Mouse (Mus musculus) left cerebral cortex, postnatal 25 days (tissue): ENCODE results near the gene Krt34. TPM values are rescaled to one million over a fixed set of nuclear protein-coding genes. Genes with fewer than 3 reads are reported as not detected.

Experiments
- DNase-seq, 2 experiments: peaks; one replicate each; pipeline ENCODE4 v3.0.0; 2022; ENCODE audit warnings: low spot score in 2 of 2, mixed read lengths in 1 of 2
- intact Hi-C: fragments of 180-260 bp; cut with DNase I; formaldehyde crosslinking; loops from one replicate; pipeline ENCODE4 v1.15.1; 2025
- total RNA-seq, 2 experiments: library from RNA; stranded (reverse); gene quantifications; 2 replicates each; pipeline ENCODE4 v1.2.3; 2021

Gene Krt34
- total RNA-seq, result not detected

DNA sequence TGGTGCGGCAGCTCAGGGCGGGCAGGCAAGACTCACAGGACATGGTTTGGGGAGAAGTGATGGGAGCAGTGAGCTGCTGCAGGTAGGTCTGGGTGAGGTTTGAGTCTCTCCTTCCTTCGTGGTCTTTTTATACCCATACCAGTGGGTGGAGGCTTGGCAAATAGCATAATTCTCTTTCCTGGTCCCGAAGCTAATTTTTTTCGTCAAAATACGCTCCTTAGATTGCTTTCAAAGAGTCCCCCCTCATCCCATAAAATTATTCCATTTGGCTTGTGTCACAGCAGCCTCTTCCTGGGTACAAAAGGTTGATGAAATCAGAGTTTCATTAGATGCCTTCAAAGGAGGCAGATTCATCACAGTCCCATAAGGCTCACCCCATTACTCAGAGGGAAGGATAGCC, at the start of gene Krt34:
Krt34 (minus strand) TSS at position 101 of the 400 bp plus-strand sequence.
- intact Hi-C loops, result no loop called here
- DNase-seq, result no peak

DNA sequence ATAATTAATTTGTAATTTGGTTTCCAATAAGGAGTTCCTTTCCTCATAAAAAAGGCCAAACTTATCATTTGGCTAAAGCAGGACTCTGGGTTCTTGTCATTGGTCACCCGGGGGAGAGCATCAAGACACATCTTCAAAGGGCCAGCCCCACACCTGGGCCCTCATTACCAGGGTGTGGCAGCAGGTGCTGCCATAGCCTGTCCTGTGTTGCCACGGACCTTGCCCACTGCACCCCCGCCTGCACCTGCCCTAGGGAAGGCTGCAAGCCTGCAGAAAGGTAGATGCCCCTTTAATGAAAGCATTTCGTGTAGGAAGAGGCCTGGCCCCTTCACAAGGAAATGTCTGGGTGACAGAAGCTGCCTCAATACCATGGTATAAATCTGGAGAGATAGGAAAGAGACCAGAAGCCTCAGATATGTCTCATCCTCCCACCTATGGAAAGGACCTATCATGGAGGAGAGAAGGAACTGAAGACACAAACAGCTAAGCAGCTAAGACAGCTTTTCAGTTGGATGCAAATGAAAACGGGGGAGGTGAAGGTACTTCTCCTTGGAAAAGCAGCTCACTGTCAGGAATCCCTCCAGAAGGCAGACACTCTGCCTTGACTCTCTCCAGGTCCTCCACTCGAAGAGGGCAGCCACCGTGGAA, 47.1 kb upstream of the Krt34 start:
- DNase-seq, result peak in 1 of 2 experiments; percentile 65
- intact Hi-C loops, result no loop called here

DNA sequence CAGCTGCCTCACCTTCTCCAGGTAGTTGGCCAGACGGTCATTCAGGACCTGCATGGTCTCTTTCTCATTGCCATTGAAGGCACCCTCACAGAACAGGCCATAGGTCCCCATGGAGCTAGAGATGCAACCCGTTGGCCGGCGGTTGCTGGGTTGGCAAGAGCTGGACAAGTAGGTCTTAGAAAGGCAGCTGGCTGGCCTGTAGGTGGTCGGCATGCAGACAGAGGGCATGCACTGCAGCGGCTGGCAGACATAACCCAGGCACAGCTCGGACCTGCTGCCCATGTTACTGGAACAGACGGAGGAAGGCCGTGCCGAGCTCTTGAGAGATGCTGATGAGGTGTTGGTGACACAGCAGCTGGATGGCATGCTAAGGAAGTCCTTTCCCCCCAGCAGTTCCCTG, 46.5 kb upstream of the Krt34 start, which contains the start of gene Krt32:
Krt32 (minus strand) TSS at position 366 of the 400 bp plus-strand sequence.
- DNase-seq, result no peak
- intact Hi-C loops, result no loop called here

DNA sequence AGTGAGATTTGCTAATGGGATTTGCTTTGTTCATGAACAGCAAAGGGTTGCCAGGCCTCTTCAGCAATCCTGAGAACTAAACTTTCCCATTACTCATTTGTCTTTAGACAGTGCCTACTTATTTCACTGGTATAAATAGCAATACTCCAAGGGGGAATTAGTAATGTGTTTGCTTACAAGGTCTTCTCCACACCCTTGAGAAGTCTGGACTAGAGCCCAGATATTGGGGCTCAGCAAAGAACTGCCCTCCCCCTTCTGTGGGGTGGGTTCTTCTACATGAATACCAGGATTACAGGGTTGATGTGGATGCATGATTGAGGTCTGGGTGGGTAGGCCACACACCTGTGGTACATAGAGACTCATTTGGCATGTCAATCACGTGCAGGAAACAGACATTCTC, 32.5 kb upstream of the Krt34 start:
- DNase-seq, result no peak
- intact Hi-C loops, result no loop called here

DNA sequence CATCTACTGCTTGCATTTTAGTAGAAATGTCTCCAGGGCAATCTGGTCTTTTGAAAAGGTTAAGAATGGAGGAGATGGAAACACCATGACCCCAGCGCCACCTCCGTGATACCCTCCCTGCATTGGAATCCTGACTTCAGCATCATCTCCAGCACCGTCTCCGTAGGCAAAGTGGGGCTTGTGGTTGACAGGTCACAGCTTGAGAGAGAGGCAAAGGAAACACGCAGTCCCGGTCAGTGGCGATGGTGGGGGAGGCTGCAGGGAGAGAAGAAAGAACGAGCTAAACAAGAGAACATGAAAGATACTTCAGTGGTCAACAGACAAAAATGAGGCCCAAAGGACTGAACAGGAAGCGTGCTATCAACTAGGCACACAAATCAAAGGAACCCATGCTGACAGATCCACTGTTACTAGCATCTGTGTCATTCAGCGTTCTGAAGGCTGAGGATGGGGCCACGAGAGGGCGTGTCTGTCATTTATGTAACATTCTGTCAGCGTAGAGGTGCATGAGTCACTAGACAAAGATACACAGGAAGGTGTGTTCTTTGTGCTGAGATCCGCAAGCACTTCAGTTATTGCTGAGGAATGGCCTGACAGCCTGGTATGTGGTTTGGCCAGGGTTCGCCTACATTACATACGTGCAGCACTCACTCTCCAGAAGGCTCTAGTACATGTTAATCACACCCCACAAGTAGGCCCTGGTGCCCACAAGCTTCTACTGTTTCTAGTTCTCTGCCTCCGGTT, 26.1 kb upstream of the Krt34 start:
- intact Hi-C loops, result no loop called here

DNA sequence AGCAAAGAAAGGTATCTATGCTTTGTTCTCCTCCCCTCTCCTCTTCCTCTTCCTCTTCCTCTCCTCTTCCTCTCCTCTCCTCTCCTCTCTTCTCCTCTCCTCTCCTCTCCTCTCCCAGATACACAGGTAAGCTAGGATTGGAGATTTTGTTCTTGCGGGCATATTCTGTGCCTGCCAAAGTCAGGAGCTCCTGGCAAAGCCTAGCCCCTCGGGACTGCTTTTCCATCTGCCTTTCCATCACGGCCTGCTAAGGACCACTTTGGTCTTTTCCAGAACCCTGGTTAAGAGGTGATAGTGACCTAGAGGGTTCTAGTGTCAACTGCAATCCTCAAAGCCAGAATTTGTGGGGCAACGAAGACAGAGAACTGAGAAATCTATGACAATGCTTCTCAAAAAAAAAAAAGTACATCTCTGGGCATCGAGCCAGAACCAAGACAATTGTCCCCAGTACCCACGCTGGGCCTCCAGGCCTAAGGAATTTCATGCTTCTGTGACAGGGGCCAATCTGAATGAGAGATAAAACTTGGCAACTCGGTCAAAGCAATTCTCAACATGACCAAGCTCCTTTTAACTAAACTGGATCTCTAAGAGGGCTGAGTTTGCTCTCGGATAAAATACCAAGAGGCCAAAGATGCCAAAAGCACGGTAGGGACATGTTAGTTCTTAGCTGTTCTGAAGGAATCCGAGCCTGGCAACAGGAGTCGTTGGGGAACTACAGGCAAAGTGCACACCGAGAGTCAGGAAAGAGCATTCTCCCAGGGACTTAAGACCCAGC, 25.1 kb upstream of the Krt34 start:
- intact Hi-C loops, result no loop called here

More for the DNA sequence above, 26.1 kb upstream of the Krt34 start:
- DNase-seq, result no peak

DNA sequence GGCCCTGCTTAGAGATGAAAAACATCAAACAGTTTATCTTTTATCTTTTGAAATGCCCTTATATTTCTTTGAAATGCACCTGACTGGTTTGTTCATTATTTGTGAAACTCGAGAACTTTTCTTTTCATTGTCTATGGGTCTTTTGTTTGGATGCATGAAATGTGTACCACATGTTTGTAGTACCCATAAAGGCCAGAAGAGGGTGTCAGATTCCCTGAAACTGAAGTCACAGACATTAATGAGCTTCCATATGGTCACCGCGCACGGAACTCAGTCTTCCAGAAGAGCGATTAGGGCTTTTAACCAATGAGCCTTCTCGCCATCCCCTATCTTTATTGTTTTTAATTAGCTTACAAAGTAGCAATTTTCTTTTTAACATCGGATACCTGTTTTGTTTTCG, 17.5 kb upstream of the Krt34 start:
- DNase-seq, result no peak
- intact Hi-C loops, result no loop called here

More for the DNA sequence above, 25.1 kb upstream of the Krt34 start:
- DNase-seq, result no peak

DNA sequence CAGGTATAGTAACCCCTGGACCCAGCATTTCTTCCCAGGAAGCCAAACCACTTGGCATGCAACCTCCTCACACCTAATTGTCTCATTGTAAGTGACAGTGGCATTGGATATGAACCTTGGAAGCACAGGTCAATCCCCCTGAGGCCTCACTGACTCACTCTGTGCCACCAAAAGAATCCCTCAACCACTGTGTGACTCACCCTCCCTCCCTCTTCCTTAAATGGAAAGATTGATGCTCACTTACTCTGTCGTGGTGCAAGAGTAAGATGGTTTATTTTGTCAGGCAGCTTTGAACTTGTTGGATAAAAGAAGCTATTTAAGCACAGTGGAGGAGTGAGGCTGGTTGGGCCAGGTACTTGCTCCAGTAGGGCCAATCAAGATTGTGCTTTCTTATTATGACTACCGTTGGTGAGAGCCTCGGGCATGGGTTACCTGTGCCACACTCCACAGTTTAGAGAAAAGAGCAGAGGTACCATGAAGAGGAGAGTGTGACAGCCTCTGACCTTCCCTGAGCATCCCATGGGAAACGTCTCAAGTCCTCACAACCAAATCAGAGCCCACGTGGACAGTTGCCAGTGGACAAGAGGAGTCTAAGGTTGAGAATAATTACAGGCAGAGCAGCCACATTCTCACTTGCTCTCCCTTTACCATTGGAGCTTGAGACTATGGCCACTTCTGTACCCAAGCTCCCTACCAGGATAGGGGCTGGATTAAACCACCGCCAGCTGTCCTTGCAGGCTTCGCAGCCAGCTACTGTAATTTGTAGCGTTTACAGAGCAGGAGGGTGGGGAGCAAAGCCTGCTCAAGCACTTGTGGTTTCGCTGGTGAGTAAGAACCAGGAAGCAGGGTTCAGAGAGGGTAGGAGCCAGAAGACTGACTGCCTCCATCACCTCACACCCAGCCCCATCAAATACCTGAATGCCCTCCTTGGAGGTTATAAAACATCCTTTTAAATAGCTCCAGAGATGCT, 14.6 kb upstream of the Krt34 start:
- intact Hi-C loops, result no loop called here

DNA sequence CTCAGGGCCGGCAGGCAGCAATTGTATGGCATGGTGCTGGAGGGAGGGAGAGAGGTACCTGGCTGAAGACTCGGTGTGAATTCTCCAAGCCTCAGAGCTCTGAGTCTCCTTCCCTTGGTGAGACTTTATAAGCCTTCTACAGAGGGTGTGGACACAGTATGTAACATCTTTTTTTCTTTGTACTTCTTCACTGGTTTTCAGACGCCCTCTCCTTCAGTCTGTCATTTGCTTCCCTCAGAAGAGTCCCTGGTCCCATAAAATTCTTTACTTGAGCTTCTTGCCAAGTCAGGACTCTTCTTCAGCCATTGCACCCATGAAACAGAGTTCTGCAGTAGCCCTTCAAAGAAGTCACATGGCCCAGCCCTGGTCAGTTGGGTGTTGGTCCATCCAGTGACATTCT, 9.1 kb upstream of the Krt34 start, which contains the start of gene Krt31:
Krt31 (minus strand) TSS at position 101 of the 400 bp plus-strand sequence.
- intact Hi-C loops, result no loop called here
- no peak for DNase-seq

More for the DNA sequence above, 14.6 kb upstream of the Krt34 start:
- DNase-seq, result no peak

DNA sequence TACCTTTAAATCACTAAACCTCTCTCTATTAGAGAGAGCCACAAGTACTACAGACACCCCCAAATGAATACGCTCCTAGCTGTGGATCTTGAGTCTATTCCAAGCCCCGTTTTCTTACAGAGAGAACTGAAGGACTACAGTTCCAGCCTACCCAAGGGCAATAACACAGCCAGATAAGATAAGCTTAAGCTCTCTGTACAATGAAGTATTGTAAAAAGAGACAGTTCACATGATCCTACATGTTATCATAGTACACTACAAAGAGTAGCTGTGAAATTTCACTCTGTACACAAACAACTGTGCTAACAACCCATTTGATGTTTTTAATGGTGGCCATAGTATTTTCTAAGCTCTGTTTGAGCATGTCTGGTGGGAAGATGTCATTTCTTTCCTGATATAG, 5.8 kb upstream of the Krt34 start:
- intact Hi-C loops, result no loop called here
- DNase-seq, result no peak

GRCm38 (mm10) chr11:100046303-100046866, 5.0 kb upstream of the Krt34 start:
- DNase-seq, result peak in 1 of 2 experiments; percentile 19
- intact Hi-C loops, result no loop called here

- intact Hi-C loops, result no loop called here
- DNase-seq, result no peak
Observed at GRCm38 (mm10) chr11:100029768-100030167, 11.6 kb downstream of the Krt34 start, which contains the start of gene Krt33b. Gene Krt33b (minus strand): TSS chr11:100029868.

- peak in 1 of 2 experiments; percentile 64 for DNase-seq
- intact Hi-C loops, result no loop called here
Observed at GRCm38 (mm10) chr11:100021438-100021837, 19.9 kb downstream of the Krt34 start.

DNA sequence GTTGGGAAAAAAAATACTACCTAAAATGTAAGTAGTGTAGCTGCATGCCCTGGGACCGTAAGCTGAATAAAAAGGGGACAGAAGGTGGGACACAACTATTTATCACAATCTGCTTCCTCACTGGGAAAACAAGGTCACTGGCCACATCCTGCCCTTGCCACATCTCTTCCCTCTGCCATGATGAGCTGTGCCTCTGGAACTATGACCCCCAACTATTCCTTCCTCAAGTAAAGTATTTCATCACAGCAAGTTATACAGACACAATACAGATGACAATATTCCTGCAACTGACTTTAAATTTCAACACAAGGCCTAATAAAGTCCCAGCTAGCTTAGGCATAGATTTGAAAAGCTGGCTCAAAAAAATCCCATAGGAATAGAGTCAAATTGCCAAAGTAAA, 21.9 kb downstream of the Krt34 start:
- intact Hi-C loops, result no loop called here
- no peak for DNase-seq

DNA sequence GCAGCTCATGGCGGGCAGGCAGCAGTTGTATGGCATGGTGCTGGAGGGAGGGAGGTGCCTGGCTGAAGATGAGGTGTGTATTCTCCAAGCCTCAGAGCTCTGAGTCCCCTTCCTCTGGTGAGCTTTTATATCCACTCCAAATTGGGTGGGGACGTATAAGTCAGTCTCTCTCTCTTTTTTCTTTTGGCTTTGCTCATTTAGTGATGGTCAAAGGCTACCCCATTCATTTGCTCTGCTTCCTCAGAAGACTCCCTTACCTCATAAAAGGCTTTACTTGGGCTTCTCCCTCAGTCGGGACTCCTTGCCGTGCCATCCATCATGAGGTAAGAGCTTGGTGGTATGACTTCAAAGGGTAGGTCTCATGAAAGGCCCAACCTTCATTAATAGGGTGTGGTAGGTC, 25.2 kb downstream of the Krt34 start, which contains the start of gene Krt33a:
Krt33a (minus strand) TSS at position 101 of the 400 bp plus-strand sequence.
- no peak for DNase-seq
- intact Hi-C loops, result no loop called here

GRCm38 (mm10) chr11:100013691-100014171, 27.6 kb downstream of the Krt34 start:
- DNase-seq, result no peak
- intact Hi-C loops, result no loop called here

DNA sequence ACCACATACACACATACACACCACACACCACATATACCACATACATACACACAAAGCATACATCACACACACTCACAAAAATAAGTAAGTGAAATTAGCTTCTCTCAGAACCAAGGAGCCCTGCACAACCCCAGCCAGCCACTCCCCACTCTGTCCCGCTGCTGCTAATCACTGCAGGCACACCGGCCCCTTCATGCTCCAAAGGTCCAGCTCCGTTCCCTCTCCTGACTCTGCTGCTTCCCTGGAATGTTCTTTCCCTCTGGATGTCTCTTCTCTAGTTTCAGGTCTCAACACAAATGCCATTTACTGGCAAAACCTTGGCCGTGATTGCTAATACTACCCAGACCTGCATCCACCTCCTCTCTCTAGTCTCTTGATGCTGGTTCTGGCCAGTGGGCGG, 30.7 kb downstream of the Krt34 start:
- intact Hi-C loops, result no loop called here
- DNase-seq, result no peak

- intact Hi-C loops, result loop anchor here (5.0 to 10.0 kb wide), 5 partner anchors 159 to 624 kb away; partner anchors contain the start of genes Krt10 and Krtap4-2
Observed at GRCm38 (mm10) chr11:100008336-100008735, 33.0 kb downstream of the Krt34 start.

More at GRCm38 (mm10) chr11:100008336-100008735, 33.0 kb downstream of the Krt34 start:
- DNase-seq, result peak in 1 of 2 experiments; percentile 72
